Mouse (Mus musculus): Measurements from ENCODE around the gene Fate1. TPM values are rescaled to one million over a fixed set of nuclear protein-coding genes. Genes with fewer than 3 reads are reported as not detected.

Fate1 gene
- not detected in 2 replicates for total RNA-seq (2012; rRNA removed)

DNA sequence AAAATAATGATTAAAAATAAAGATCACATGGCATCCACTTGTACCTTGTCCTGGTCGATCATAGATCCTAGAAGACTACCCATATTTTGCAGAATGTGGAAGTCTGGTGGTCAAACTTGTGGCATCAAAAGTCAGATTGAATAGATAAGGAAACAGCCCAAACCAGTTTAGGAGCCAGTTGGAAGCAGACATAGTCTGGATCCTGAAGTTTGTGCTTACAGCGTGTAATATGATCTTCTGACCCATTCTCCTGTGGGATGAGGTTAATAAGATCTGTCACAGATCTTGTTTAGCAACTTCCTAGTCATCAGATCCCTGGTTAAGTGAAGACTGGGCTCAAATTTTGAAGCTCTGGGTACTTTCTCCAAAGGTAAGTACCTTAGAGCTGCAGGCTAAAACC lies at the start of gene Fate1:
TSS of gene Fate1 (plus strand) at position 301 of the 400 bp plus-strand sequence.
- in situ Hi-C loops (cut with MboI; ENCODE audit: low sequenced_read_pairs in 2 of 2, unreplicated experiment in 2 of 2): loop anchor here in 1 of 2 experiments (25.0 kb wide), 1 partner anchor 310 kb away; the partner anchor contains the start of gene Gpr50

GRCm38 (mm10) chrX:71946631-71947030 lies 26.2 kb upstream of the Fate1 start:
- no peak for TF ChIP-seq ZNF384 (IDR thresholded peaks at IDR 0.05; ENCODE audit: low read depth, low read length)
- TF ChIP-seq MAFK (IDR thresholded peaks at IDR 0.05; ENCODE audit: insufficient read depth, low read depth, low read length): no peak
- no peak for TF ChIP-seq HCFC1 (IDR thresholded peaks at IDR 0.05; ENCODE audit: borderline replicate concordance, insufficient read depth, low read length)
- peak; percentile 69; the same call in 1 of the 2 replicates for TF ChIP-seq ZC3H11A (IDR thresholded peaks at IDR 0.05; ENCODE audit: borderline replicate concordance, low read depth, low read length)
- TF ChIP-seq CHD2 (IDR thresholded peaks at IDR 0.05; ENCODE audit: low read depth, low read length): no peak
- no peaks in the 10 kb centered on the region for H3K4me1 ChIP-seq (ENCODE audit: control insufficient read depth in 2 of 2, insufficient read depth in 2 of 2, low read length in 2 of 2, poor library complexity in 1 of 2)
- H3K36me3 ChIP-seq (ENCODE audit: control insufficient read depth, insufficient read depth, low read length, poor library complexity, severe bottlenecking): no peaks in the 10 kb centered on the region
- no peak for DNase-seq (ENCODE audit: low read depth, low spot score)
- H3K27ac ChIP-seq (ENCODE audit: insufficient read depth, low read depth, low read length, poor library complexity, severe bottlenecking): no peak overlapping the region
- in situ Hi-C loops (cut with MboI; ENCODE audit: low sequenced_read_pairs in 2 of 2, unreplicated experiment in 2 of 2): loop anchor here in 1 of 2 experiments (25.0 kb wide), 1 partner anchor 284 kb away; the partner anchor contains the start of gene Gpr50
- no peaks in the 10 kb centered on the region for H3K9me3 ChIP-seq (ENCODE audit: control insufficient read depth, insufficient read depth, low read depth, low read length)
- no peak overlapping the region for H3K9ac ChIP-seq (ENCODE audit: insufficient read depth, low read depth, low read length, poor library complexity, severe bottlenecking)
- no peak overlapping the region for H3K4me3 ChIP-seq (ENCODE audit: insufficient read depth in 1 of 2, low read depth in 1 of 2, low read length in 2 of 2, poor library complexity in 1 of 2, severe bottlenecking in 1 of 2)

More for the DNA sequence above, at the start of gene Fate1:
- Histone ChIP-seq H3K36me3 (ENCODE audit: control insufficient read depth, insufficient read depth, low read length, poor library complexity, severe bottlenecking) (no peaks in the 10 kb centered on the region), H3K4me3 (ENCODE audit: insufficient read depth in 1 of 2, low read depth in 1 of 2, low read length in 2 of 2, poor library complexity in 1 of 2, severe bottlenecking in 1 of 2) (no peak within 1 kb of the TSS), H3K9ac (ENCODE audit: insufficient read depth, low read depth, low read length, poor library complexity, severe bottlenecking) (no peak within 1 kb of the TSS), H3K9me3 (ENCODE audit: control insufficient read depth, insufficient read depth, low read depth, low read length) (no peaks in the 10 kb centered on the region), H3K27ac (ENCODE audit: insufficient read depth, low read depth, low read length, poor library complexity, severe bottlenecking) (no peak within 1 kb of the TSS), H3K4me1 (ENCODE audit: control insufficient read depth in 2 of 2, insufficient read depth in 2 of 2, low read length in 2 of 2, poor library complexity in 1 of 2) (no peaks in the 10 kb centered on the region)
- TF ChIP-seq ZC3H11A (IDR thresholded peaks at IDR 0.05; ENCODE audit: borderline replicate concordance, low read depth, low read length) (no peak), ZNF384 (IDR thresholded peaks at IDR 0.05; ENCODE audit: low read depth, low read length) (no peak), HCFC1 (IDR thresholded peaks at IDR 0.05; ENCODE audit: borderline replicate concordance, insufficient read depth, low read length) (no peak), MAFK (IDR thresholded peaks at IDR 0.05; ENCODE audit: insufficient read depth, low read depth, low read length) (no peak), CHD2 (IDR thresholded peaks at IDR 0.05; ENCODE audit: low read depth, low read length) (no peak)
- DNase-seq (ENCODE audit: low read depth, low spot score): no peak

DNA sequence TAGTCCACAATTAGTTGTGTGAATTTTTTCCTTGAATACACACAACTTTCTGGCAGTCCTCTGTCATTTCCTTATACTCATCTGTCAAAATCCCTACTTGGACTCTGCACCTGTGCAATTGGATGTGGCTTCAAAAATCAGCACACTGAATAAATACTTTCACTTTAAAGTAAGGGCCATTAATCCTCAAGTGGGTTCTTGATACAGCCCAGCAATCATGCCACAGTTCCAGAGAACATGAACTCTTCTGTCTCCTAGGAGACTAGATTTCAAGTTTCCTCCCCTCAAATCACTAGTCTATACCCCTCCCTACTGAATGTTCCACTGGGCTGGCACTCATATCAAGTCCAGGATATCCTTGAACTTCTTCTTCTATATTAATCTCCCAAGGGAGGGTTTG lies 14.4 kb upstream of the Fate1 start:
- in situ Hi-C loops (cut with MboI; ENCODE audit: low sequenced_read_pairs in 2 of 2, unreplicated experiment in 2 of 2): loop anchor here in 1 of 2 experiments (25.0 kb wide), 1 partner anchor 296 kb away; the partner anchor contains the start of gene Gpr50
- Histone ChIP-seq H3K9me3 (ENCODE audit: control insufficient read depth, insufficient read depth, low read depth, low read length) (no peaks in the 10 kb centered on the region), H3K9ac (ENCODE audit: insufficient read depth, low read depth, low read length, poor library complexity, severe bottlenecking) (no peak overlapping the region), H3K4me1 (ENCODE audit: control insufficient read depth in 2 of 2, insufficient read depth in 2 of 2, low read length in 2 of 2, poor library complexity in 1 of 2) (no peaks in the 10 kb centered on the region), H3K36me3 (ENCODE audit: control insufficient read depth, insufficient read depth, low read length, poor library complexity, severe bottlenecking) (no peaks in the 10 kb centered on the region), H3K27ac (ENCODE audit: insufficient read depth, low read depth, low read length, poor library complexity, severe bottlenecking) (no peak overlapping the region), H3K4me3 (ENCODE audit: insufficient read depth in 1 of 2, low read depth in 1 of 2, low read length in 2 of 2, poor library complexity in 1 of 2, severe bottlenecking in 1 of 2) (no peak overlapping the region)
- no peak for DNase-seq (ENCODE audit: low read depth, low spot score)
- TF ChIP-seq MAFK (IDR thresholded peaks at IDR 0.05; ENCODE audit: insufficient read depth, low read depth, low read length) (no peak), ZNF384 (IDR thresholded peaks at IDR 0.05; ENCODE audit: low read depth, low read length) (no peak), CHD2 (IDR thresholded peaks at IDR 0.05; ENCODE audit: low read depth, low read length) (no peak), HCFC1 (IDR thresholded peaks at IDR 0.05; ENCODE audit: borderline replicate concordance, insufficient read depth, low read length) (no peak), ZC3H11A (IDR thresholded peaks at IDR 0.05; ENCODE audit: borderline replicate concordance, low read depth, low read length) (no peak)

GRCm38 (mm10) chrX:71962073-71963051 lies 10.4 kb upstream of the Fate1 start, which contains the start of gene Prrg3:
Gene Prrg3 (plus strand): TSS chrX:71962624.
- Histone ChIP-seq H3K9ac (ENCODE audit: insufficient read depth, low read depth, low read length, poor library complexity, severe bottlenecking) (peak within 1 kb of the TSS; percentile 77), H3K9me3 (ENCODE audit: control insufficient read depth, insufficient read depth, low read depth, low read length) (no peaks in the 10 kb centered on the region), H3K36me3 (ENCODE audit: control insufficient read depth, insufficient read depth, low read length, poor library complexity, severe bottlenecking) (no peaks in the 10 kb centered on the region), H3K4me1 (ENCODE audit: control insufficient read depth in 2 of 2, insufficient read depth in 2 of 2, low read length in 2 of 2, poor library complexity in 1 of 2) (no peaks in the 10 kb centered on the region), H3K27ac (ENCODE audit: insufficient read depth, low read depth, low read length, poor library complexity, severe bottlenecking) (no peak within 1 kb of the TSS), H3K4me3 (ENCODE audit: insufficient read depth in 1 of 2, low read depth in 1 of 2, low read length in 2 of 2, poor library complexity in 1 of 2, severe bottlenecking in 1 of 2) (peak within 1 kb of the TSS; percentile 77 to 78)
- in situ Hi-C loops (cut with MboI; ENCODE audit: low sequenced_read_pairs in 2 of 2, unreplicated experiment in 2 of 2): loop anchor here in 1 of 2 experiments (25.0 kb wide), 1 partner anchor 300 kb away; the partner anchor contains the start of gene Gpr50
- DNase-seq (ENCODE audit: low read depth, low spot score): peak; percentile 43
- TF ChIP-seq MAFK (IDR thresholded peaks at IDR 0.05; ENCODE audit: insufficient read depth, low read depth, low read length) (no peak), ZNF384 (IDR thresholded peaks at IDR 0.05; ENCODE audit: low read depth, low read length) (no peak), HCFC1 (IDR thresholded peaks at IDR 0.05; ENCODE audit: borderline replicate concordance, insufficient read depth, low read length) (no peak), ZC3H11A (IDR thresholded peaks at IDR 0.05; ENCODE audit: borderline replicate concordance, low read depth, low read length) (no peak), CHD2 (IDR thresholded peaks at IDR 0.05; ENCODE audit: low read depth, low read length) (no peak)

All from ES-E14 (cell line).